Mouse (Mus musculus): ENCODE measurements at regions not wholly inside any gene's neighbourhood (a gene's known extent, or its start where the extent isn't known, plus 50 kb on each side); places are given as distances from the start of the nearest gene placed in this dataset.
"Not testable (repeated sequence)": the region's sequence is repeated elsewhere in the genome, so short reads cannot be mapped to it uniquely, and the experiment has no call there.

GRCm38 (mm10) chr12:74825664-74826063, 351.5 kb downstream of the Kcnh5 start:
- no peak for DNase-seq

GRCm38 (mm10) chr12:74824735-74825494, 352.2 kb downstream of the Kcnh5 start:
- DNase-seq: peak; percentile 25

DNA sequence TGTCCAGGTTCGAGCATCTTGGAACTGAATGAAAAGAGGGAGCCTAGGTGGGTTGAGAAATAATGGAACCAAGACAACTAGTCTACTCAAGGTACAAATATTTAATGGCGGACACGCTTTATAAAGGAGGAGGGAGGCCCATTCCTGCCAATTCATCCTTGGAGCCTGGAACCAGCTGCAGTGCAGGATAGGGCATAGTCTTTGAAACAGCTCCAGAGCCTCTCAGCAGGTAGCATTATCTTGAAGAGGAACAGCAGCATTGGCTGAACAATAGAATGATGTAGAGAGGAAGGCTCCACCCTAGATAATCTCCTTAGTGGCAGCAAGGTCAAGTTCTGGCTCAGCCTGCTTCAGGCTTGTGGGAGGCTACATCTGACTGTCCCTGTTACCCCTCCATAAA, 361.0 kb downstream of the Kcnh5 start:
- not testable (repeated sequence) for DNase-seq

DNA sequence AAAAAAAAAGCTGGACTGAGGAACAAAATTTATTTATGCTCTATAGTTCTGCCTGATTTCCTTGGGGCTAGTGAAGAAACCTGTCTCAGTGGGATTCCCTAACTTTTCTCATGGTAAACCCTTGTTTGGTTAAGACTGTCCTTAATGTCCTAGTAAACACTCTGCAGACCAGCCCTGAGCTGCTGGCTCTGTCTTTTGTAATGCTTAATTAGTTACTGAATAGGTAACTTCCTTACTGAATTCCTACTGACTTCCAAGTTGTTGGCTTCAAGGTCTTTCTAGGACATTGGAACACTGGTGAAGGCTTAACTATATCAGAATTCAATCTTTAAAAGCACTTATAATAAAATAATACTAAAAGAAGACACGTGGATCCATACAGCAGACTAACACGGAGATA, 368.6 kb downstream of the Kcnh5 start:
- DNase-seq: not testable (repeated sequence)

GRCm38 (mm10) chr12:74807926-74808325, 369.2 kb downstream of the Kcnh5 start:
- not testable (repeated sequence) for DNase-seq

DNA sequence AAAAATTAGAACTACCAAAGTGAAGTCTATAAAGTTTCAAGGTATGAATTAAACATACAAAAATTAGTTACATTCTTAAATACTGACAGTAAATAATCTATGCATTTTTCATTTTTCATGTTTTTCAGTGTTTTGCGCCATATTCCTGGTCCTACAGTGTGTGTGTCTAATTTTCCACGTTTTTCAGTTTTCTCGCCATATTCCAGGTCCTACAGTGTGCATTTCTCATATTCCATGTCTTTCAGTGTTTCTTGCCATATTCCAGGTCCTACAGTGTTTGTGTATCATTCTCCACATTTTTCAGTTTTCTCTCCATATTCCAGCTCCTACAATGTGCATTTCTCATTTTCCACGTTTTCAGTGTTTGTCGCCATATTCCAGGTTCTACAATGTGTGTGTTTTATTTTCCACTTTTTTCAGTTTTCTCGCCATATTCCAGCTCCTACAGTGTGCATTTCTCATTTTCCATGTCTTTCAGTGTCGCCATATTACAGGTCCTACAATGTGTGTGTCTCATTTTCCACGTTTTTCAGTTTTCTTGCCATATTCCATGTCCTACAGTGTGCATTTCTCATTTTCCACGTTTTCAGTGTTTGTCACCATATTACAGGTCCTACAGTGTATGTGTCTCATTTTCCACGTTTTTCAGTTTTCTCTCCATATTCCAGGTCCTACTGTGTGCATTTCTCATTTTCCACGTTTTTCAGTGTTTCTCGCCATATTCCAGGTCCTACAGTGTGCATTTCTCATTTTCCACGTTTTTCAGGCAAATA, 373.2 kb downstream of the Kcnh5 start:
- no peak for DNase-seq

GRCm38 (mm10) chr12:74792036-74792435, 385.1 kb downstream of the Kcnh5 start:
- no peak for DNase-seq

DNA sequence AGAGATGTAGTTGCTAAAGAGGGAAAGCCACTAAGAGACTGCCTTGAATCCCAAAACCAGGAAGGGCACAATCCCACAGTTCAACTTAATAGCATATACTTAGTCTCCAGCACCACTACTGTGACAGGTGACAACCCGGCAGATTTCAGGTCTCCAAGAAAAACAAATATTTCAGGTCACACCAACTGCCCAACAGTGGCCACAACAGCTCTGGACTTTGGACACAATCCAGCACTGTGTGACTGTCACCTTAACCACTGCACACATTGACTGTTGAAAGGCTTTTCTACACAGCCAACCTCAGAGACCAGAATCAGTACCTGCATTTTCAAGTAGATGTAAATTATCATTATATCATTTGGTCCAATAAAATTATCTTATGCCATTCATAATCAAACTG, 414.8 kb downstream of the Kcnh5 start:
- DNase-seq: no peak

DNA sequence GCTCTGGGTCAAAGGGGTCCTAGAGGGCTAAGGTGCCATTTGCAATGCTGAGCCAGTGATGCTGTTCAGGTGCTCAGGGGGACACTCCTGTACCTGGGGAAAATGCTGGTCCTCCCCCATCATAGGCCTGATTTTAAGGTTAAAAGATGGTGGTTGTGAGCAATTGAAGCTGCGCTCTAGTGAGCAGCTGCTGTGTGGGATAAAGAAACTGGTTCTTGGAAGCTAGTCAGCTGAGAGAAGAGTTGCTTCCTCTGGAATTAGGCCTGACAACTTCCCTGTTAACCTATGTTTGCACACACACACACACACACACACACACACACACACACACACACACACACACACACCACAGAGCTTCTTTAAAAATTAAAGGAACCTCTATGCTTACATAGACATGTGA, 428.9 kb upstream of the Gm11042 start:
- DNase-seq: no peak

- DNase-seq: no peak
Measured at GRCm38 (mm10) chr12:74728866-74729265, 412.7 kb upstream of the Gm11042 start.

- no peak for DNase-seq
Measured at GRCm38 (mm10) chr12:74679149-74679548, 363.0 kb upstream of the Gm11042 start.

- DNase-seq: no peak
Measured at GRCm38 (mm10) chr12:74677835-74678234, 361.6 kb upstream of the Gm11042 start.

DNA sequence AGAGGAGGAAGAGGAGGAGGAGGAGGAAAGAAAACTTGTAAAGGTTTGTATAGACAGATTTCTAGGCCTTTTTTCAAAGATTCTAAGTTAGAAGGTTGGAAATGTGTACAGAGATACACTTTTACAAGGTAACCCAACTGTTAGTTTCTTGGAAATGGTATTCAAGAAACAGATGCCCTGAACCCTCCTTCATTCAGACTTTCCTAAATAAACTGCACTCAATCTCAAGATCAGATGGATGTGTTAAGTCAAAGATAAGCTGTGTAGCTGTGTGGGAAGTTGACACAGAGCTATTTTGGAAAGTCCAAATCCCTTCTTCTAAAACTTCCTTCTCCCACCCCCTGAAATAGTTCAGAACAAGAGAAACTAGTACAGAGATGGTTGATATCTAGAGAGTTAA, 342.2 kb upstream of the Gm11042 start:
- DNase-seq: no peak

GRCm38 (mm10) chr12:74657036-74657648, 340.9 kb upstream of the Gm11042 start:
- no peak for DNase-seq

GRCm38 (mm10) chr12:74651256-74651655, 335.1 kb upstream of the Gm11042 start:
- DNase-seq: no peak

DNA sequence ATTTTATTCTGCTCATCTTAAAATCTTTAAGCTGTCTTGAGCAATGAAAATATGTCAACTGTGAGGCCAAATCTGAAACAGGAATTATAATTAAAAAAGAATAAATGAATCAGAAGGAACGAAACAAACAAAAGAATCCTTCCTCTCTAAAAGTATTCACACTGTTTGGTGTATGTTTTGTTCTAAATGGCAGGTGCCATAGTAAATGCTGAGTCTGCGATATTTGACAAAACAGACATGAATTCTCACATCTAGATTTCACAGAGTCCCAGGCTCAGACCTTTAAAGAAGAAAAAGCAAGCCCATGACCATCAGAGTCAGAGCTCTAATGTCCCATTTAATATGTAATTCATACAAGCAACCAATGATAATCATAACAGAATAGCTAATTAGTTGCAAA, 316.6 kb upstream of the Gm11042 start:
- DNase-seq: no peak

GRCm38 (mm10) chr12:74595208-74595607, 279.0 kb upstream of the Gm11042 start:
- DNase-seq: no peak

DNA sequence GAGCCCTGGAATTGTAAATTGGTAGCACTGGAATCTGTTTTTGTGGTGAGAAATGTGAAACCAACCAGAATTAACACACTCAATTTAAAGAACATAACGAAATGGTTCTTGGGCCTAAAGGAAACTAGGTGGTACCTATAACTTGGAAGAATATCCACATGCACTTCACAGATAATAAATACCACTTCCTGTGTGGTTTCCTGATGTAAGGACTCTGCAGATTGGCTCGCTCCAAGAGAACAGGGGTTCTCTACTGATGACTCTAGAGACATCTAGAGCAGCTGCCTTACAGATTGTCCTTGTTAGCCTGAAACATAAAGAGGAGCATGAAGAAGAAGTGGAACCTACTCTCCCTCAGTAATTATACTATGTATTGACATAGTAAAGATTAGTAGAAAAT, 238.4 kb upstream of the Gm11042 start:
- DNase-seq: no peak

DNA sequence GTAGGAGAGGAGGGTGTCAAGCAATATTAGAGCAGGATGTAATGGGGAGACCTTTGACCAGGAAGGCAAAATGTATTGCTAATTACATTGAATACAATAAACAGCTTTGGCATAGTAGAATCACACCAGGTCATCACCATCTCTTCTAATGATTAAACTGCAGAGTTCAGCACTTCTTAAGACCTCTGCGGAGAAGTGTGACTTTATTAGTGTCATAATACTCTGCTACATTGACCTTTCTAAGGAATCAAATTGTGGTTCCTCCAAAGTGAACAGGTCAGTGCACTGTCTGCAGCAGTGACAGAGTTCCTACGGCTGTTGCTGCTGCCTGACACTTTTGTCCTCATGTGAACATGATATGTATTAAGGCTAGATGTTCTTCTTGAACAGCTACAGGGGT, 228.0 kb upstream of the Gm11042 start:
- no peak for DNase-seq

DNA sequence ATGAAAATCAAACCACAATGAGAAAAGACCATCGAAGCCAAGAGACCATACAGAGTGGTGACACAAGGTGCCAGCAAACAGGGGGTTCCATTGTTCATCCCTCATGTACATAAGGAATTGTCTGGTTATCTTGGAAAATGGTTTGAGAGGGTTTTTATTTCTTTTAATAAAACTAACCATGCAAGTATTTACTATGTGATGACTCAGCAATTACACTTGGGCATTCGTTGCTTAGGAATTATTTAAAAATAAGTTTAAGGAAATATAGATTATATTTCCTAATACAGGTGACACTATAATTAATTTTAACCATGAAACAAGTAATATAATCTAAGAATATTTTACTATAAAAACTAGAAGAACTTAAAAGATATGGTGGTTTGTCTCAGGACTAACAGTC, 218.7 kb upstream of the Gm11042 start:
- no peak for DNase-seq

DNA sequence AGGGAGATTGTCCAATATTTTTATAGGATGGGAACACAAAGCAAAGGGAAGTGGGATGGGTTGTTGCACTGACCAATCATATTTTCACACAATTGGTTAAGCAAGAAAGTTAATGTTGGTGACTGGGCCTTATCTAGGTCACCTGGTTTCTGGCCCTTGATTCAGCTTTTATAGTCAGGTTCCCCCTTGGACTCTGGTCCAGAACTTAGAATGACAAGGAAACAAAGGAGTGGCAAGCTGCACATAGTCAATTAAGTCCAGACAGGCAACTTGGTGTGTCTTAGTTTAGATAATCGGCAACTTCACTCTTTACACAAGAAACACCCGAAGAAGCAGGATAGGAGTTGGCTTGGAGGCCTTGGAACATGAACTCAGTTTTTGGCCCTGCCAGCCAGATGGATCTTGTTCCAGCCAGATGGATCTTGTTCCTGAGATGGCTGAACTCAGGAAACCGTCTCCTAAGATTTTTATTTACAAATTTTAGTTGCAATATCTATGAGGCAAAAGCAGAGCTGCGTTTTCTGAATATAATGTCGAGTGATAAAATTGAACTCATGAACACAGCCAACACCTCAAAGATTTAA, 212.9 kb upstream of the Gm11042 start:
- no peak for DNase-seq

DNA sequence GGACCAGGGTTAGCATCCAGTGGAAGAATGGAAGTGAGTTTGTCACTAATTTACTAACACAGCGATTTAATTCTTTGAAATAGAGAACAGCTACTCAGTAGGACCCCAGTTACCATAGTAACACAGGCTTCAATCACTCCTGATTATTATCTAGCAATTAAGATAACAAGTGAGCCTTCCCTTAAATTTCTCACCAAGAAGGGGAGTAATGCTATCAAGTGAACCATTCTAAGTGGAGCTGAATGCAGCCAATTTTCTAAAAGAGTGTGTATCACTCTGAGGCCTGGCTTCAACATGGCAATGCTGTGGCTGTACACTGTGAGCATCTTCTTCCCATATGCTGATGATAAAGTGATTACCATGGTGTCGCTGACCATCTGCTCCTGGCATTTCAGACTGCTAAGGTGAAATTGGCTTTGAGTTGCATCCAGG, 211.0 kb upstream of the Gm11042 start:
- DNase-seq: no peak

DNA sequence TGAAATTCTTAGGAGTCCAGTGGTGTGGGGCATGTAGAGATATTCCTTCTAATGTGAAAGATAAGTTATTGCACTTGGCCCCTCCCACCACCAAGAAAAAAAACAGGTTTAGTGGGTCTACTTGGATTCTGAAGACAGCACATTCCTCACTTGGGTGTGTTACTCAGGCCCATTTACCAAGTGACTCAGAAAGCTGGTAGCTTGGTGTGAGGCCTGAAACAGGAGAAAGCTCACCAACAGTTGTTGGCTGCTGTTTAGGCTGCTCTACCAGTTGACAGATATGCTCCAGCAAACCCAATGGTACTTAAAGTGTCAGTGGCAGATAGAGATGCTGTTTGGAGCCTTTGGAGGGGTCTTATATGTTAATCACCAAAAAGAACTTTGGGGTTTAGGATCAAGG, 207.8 kb upstream of the Gm11042 start:
- DNase-seq: no peak

GRCm38 (mm10) chr12:74518032-74518431, 201.8 kb upstream of the Gm11042 start:
- DNase-seq: no peak

All from lung, postnatal 14 days (tissue).